Mouse (Mus musculus) left cerebral cortex, adult 18-20 months (tissue): ENCODE measurements around the gene Shank2. TPM values are rescaled to one million over a fixed set of nuclear protein-coding genes. Genes with fewer than 3 reads are reported as not detected.

Source experiments
- DNase-seq, 2 experiments: peaks; one replicate each; pipeline ENCODE4 v3.0.0; 2021 to 2022; ENCODE audit warnings: low spot score in 2 of 2, mixed read lengths in 1 of 2
- total RNA-seq, 2 experiments: library from RNA; stranded (reverse); gene quantifications; 2 replicates each; pipeline ENCODE4 v1.2.3; 2021

Shank2 gene
- total RNA-seq, 2 experiments from 2014 or later, result 124 to 128 TPM

GRCm38 (mm10) chr7:144207849-144208248 is 206.1 kb downstream of the Shank2 start:
- peak; percentile 69 to 75 for DNase-seq

DNA sequence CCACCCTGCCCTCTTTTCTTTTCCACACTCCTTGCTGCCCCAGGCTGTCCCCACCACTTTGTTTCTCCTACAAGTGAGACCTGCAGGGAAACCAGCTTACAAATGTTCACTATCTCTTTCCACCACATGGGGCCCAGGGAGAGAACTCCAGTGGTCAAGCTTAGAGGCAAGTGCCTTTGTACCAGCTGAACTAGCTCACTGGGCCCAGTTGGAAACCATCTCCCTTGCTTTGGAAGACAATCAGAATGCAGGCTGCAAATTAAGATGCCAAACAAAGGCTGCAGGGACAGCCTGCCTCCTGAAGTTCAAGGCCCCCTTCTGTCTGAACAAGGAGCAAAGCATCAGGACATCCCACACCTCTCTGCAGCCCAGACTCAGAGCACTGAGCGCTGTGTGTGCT is 206.9 kb downstream of the Shank2 start:
- no peak for DNase-seq

GRCm38 (mm10) chr7:144210526-144210925 is 208.8 kb downstream of the Shank2 start:
- DNase-seq, result no peak

DNA sequence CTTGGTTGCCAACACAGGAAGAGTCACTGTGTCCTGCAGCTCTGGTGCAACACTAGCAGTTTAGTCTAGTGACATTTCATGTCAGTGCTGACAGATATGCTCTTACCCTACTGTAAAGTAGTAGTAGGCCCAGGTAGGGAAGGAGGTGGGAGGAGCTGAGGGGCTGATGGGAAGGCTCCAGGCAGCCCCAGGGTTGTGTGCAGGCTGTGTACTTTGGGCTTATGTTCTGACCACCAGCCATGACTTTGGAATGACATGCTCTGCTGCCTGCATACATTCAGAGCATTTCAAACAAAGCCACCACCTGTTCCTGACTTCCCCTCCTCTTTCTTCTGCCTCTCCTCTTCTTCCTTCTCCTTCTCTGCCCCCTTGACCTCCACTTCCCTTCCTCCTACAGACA is 211.0 kb downstream of the Shank2 start:
- DNase-seq, result no peak

DNA sequence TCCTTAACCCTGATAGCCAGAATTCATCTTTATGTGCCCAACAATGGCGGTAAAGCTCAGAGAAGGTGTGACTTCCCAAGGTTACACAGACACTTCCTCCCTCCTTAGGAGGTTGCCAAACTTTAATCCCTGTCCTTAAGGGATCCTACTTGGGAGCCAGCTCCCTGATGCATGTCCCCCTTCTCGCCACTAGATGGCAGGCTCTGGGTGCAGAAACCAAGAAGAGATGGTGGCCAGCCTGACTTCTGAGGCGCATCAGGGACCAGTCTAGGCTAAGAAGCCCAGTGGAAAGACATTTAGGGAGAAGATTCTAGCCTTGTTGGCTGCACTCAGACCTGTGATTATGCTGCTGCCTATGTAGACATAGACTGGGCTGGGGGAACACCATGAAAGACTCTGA is 215.5 kb downstream of the Shank2 start:
- peak; percentile 77 to 79 for DNase-seq

- DNase-seq, result no peak
Observed at GRCm38 (mm10) chr7:144228683-144229082, 227.0 kb downstream of the Shank2 start.

- no peak for DNase-seq
Observed at GRCm38 (mm10) chr7:144229421-144229820, 227.7 kb downstream of the Shank2 start.

- DNase-seq, result no peak
Observed at GRCm38 (mm10) chr7:144232132-144232706, 230.5 kb downstream of the Shank2 start.

DNA sequence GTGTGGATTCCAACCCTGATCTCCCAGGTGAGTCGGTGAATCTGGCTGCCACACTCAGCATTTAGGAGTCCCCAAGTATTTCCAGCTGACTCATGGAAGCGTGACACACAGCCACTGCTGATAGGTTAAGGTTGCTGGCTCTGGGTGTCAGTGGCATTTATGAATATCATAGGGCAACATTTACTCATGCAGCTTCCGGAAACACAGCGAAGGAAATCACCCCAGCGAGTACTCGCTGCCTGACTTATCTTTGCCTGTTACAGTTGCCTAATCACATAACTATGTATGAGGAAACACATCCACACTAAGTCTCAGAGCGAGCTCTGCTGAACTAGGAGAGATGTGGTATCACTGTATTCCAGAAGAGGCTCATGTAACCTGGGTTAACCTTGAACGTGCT is 231.8 kb downstream of the Shank2 start:
- DNase-seq, result no peak

DNA sequence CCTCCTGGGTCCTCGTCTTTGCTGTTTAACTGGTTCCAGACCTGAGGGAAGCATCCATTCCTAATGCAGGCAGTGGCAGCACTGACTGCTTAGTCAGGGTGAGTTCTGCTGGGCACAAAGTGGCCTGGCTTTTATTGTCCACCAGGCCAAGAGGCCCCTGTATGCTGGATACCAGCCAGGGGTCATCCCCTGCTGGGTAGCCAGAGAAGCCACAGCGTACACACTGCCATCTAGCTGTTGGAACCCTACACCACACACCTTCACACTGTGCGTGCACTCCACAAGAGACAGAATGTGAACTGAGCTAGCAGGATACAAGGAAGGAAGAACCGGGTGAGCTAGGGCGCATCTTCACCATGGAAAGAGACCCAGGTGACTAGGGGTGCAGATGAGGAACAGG is 233.1 kb downstream of the Shank2 start:
- no peak for DNase-seq

DNA sequence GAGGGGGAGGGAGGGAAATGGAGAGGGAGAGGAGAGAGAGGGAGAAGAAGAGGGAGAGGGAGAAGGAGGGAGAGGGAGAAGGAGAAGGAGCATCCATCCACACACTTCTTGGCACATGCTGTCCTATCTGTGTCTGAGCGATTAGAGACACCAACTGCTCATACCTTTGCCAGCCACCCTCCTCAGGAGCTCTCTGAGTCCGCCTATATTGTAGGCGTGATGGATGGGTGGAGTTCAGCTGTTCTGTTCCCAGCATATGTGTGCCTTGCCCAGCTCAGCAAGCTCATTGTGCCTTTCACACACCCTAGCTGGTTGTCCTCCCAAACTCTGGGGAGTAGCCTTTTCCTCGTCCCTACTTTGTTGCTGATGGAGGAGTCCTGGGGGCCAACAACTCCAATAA is 233.8 kb downstream of the Shank2 start:
- DNase-seq, result peak; percentile 28 to 68

GRCm38 (mm10) chr7:144236802-144237201 is 235.1 kb downstream of the Shank2 start:
- DNase-seq, result peak; percentile 38 to 55

GRCm38 (mm10) chr7:144238409-144238808 is 236.7 kb downstream of the Shank2 start:
- peak; percentile 55 to 67 for DNase-seq

- DNase-seq, result no peak
Observed at GRCm38 (mm10) chr7:144238992-144239391, 237.3 kb downstream of the Shank2 start.

DNA sequence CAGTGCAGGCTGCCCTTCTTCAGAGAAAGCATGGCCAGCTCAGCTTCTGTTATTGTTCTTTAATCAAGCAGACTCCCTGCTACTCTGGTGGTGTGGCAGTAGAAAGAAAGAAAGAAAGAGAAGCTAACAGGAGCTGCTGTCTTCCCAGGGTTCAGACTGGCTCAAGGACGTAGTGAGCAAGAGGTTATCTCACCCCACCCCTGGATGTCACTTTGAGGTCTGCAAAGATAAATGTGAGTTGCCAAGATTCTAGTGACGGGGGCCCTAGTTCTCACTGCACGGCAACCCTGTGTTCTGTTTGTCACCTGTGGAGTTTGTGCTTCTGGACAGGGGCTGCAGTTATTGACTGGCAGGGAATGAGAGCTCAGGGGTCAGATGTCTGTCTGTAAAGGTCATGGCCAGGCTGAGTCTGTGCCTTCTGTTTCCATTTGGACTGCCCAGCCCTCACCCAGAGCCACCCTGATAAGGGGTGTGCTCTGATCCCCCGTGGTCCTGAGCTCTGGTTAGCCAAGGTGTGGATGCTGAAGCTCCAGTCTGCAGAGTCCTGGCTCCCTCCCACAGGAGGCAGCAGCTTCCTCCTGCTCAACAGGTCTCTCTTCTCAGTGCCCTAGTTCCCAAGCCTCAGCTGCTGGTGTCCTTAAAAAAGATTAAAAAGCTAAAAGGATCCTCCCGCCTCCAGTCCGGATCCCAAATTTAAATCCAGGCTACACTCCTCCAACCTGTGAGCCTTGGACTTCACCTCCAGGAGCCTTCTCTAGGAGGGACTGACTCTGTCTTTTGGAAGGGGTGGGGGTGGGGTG is 238.0 kb downstream of the Shank2 start:
- DNase-seq, result peak in 1 of 2 experiments; percentile 20

DNA sequence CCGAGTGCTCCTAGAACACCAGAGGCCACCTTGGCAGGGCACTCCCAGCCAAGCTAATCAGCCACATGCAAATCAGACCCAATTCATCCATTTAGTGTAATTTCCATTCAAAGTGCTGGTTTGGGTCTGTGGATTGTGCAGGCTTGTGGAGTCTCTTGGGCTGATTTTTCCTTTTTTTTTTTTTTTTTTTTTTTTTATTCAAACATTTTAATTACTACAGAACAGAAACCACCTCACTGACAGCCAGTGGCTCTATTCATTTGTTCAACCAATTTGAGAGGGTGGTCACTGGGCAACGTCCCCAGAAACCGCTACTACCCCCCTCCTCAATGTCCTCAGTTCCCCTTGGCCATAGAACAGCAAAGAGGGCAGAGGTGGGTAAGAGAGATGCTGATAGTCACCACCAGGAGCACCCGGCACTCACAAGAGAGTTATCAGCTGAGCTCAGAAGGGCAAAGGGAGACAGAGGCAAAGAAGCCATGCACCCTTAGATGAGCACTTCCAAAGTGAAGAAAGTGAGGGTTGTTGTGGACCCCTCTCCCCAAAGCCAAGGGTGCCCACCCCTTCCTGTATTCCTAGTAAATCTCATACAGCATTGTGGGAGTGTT is 239.1 kb downstream of the Shank2 start:
- no peak for DNase-seq

GRCm38 (mm10) chr7:144244203-144244602 is 242.5 kb downstream of the Shank2 start:
- DNase-seq, result no peak

- no peak for DNase-seq
Observed at GRCm38 (mm10) chr7:144246271-144246670, 244.5 kb downstream of the Shank2 start.

- no peak for DNase-seq
Observed at GRCm38 (mm10) chr7:144248686-144249422, 247.1 kb downstream of the Shank2 start.

- DNase-seq, result peak; percentile 47 to 58
Observed at GRCm38 (mm10) chr7:144250791-144251190, 249.1 kb downstream of the Shank2 start.

- peak in 1 of 2 experiments; percentile 26 for DNase-seq
Observed at GRCm38 (mm10) chr7:144251250-144251649, 249.5 kb downstream of the Shank2 start.
